Mouse (Mus musculus) C2C12 (cell line): ENCODE results near the gene Plin4. TPM values are rescaled to one million over a fixed set of nuclear protein-coding genes. Genes with fewer than 3 reads are reported as not detected.

Experiments used
- H3K27me3 ChIP-seq: one replicate; pipeline ENCODE4 v1.6.1; 2011; ENCODE audit not compliant: control insufficient read depth, insufficient read depth, insufficient read length
- H3K36me3 ChIP-seq: one replicate; pipeline ENCODE4 v1.6.1; 2011; ENCODE audit not compliant: control insufficient read depth, insufficient read depth
- H3K4me3 ChIP-seq: one replicate; pipeline ENCODE4 v1.5.1; 2011; ENCODE audit warnings: mild to moderate bottlenecking, control low read depth; ENCODE audit not compliant: poor library complexity, insufficient read depth, severe bottlenecking
- H3K79me2 ChIP-seq: one replicate; pipeline ENCODE4 v1.6.1; 2011; ENCODE audit not compliant: control insufficient read depth, insufficient read depth
- H3K79me3 ChIP-seq: one replicate; pipeline ENCODE4 v1.6.1; 2011; ENCODE audit warnings: low read depth, control low read depth
- H3ac ChIP-seq: one replicate; pipeline ENCODE3; 2011; ENCODE audit warnings: low read depth; ENCODE audit not compliant: control insufficient read depth, insufficient read length
- CEBPB ChIP-seq: IDR thresholded peaks from one replicate; pipeline ENCODE4 v1.6.1; 2011; ENCODE audit warnings: low read depth, mild to moderate bottlenecking, control low read depth, moderate library complexity
- CTCF ChIP-seq: IDR thresholded peaks from one replicate; pipeline ENCODE4 v1.5.1; 2011; ENCODE audit not compliant: control insufficient read depth, insufficient read depth, insufficient read length
- FOSL1 ChIP-seq: IDR thresholded peaks from one replicate; pipeline ENCODE4 v1.8.0; 2011; ENCODE audit warnings: mild to moderate bottlenecking, low read length; ENCODE audit not compliant: poor library complexity, insufficient read depth, severe bottlenecking
- MAX ChIP-seq: IDR thresholded peaks from one replicate; pipeline ENCODE4 v1.6.1; 2011; ENCODE audit warnings: mild to moderate bottlenecking, control low read depth
- MYOD1 ChIP-seq: IDR thresholded peaks from one replicate; pipeline ENCODE4 v1.6.1; 2011; ENCODE audit warnings: low read depth; ENCODE audit not compliant: control insufficient read depth, insufficient read length
- MYOG ChIP-seq: IDR thresholded peaks from one replicate; pipeline ENCODE4 v1.6.1; 2011; ENCODE audit not compliant: control insufficient read depth, insufficient read length; ENCODE audit errors: extremely low read depth
- USF1 ChIP-seq: IDR thresholded peaks from one replicate; pipeline ENCODE4 v1.6.1; 2011; ENCODE audit warnings: low read depth, mild to moderate bottlenecking, control low read depth, moderate library complexity
- polyA plus RNA-seq: library from polyadenylated mRNA; unstranded; fragments of >200 nt; fragmentation: generic; extraction: Trizol; gene quantifications from one replicate; pipeline ENCODE4 v1.2.1, GENCODE M21; 2012; ENCODE audit warnings: missing spikeins

Plin4 gene
- polyA plus RNA-seq, 1 experiment: 3.2 TPM

DNA sequence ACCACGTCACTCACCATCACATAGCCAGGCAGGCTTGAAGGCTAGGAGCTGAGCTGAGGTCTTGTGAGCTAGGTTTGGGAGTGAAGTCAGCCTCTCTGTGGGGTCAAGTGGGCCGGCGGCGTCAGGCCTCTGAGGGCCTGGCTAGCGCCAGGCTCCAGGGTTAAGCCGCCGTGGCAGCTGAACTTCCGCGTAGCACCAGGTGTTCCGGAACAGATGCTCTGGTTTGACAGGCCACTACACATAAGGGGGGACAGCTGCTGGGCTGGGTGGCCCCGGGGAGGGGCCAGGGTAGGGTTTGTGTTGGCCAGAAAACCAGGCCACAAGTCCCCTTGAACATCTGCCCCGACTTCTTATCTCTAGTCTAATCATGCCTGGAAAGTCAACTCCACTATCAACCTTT, 37.8 kb upstream of the Plin4 start:
- Histone ChIP-seq H3K79me2 (no peaks in the 10 kb centered on the region), H3K36me3 (no peaks in the 10 kb centered on the region), H3K27me3 (peaks cover 80% of the 10 kb centered on the region), H3K4me3 (no peak overlapping the region), H3K79me3 (no peaks in the 10 kb centered on the region), H3ac (no peak overlapping the region)
- no peak for TF ChIP-seq USF1
- TF ChIP-seq FOSL1: no peak
- no peak for TF ChIP-seq MYOD1
- TF ChIP-seq MYOG: no peak
- TF ChIP-seq CEBPB: no peak
- no peak for TF ChIP-seq MAX
- TF ChIP-seq CTCF: no peak

DNA sequence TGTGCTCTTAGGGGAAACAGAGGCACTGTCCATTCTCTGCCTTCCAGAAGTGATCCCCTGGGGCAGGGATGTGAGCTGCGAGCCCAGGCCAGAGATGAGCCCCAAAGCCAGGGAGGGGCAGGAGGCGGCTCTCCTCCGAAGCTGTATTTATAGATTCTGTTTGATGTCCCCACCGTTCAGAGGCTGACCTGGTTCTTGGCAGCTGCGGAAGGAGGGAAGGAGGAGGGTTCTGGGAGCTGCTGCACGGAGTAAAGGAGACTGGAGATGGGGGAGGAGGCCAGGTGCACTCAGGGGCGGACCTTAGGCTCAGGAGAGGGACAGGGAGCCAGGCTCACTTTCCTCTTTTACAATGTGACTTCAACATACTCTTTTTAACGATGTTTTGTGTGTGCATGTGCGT, 36.5 kb upstream of the Plin4 start:
- Histone ChIP-seq H3K79me3 (no peaks in the 10 kb centered on the region), H3K4me3 (no peak overlapping the region), H3K27me3 (peaks cover 91% of the 10 kb centered on the region), H3K79me2 (no peaks in the 10 kb centered on the region), H3ac (no peak overlapping the region), H3K36me3 (no peaks in the 10 kb centered on the region)
- TF ChIP-seq FOSL1: no peak
- no peak for TF ChIP-seq MAX
- TF ChIP-seq CEBPB: no peak
- no peak for TF ChIP-seq CTCF
- no peak for TF ChIP-seq MYOG

DNA sequence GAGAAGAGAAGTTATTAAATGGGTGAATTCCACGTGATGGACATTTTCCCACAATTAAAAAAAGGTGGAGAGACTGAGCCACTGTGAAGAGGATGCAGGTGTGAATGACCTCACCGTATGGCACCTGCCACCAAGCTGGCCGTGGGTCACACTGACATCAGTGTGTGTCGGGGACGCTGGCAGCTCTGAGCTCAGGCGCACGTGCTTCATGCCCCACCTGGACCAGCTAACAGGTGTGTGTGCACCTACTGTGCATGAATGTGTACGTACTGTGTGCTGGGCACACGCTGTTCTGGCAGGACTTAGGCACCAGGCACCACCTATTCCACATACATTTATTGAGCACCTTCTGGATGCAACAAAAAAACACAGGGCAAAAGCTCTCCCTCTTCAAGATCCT, 34.9 kb upstream of the Plin4 start:
- Histone ChIP-seq H3K79me2 (no peaks in the 10 kb centered on the region), H3K27me3 (peaks cover 96% of the 10 kb centered on the region), H3K79me3 (no peaks in the 10 kb centered on the region), H3K36me3 (no peaks in the 10 kb centered on the region), H3ac (no peak overlapping the region), H3K4me3 (no peak overlapping the region)
- TF ChIP-seq MAX: no peak
- TF ChIP-seq MYOD1: no peak
- no peak for TF ChIP-seq MYOG
- TF ChIP-seq USF1: no peak
- no peak for TF ChIP-seq CEBPB
- no peak for TF ChIP-seq FOSL1
- TF ChIP-seq CTCF: no peak

DNA sequence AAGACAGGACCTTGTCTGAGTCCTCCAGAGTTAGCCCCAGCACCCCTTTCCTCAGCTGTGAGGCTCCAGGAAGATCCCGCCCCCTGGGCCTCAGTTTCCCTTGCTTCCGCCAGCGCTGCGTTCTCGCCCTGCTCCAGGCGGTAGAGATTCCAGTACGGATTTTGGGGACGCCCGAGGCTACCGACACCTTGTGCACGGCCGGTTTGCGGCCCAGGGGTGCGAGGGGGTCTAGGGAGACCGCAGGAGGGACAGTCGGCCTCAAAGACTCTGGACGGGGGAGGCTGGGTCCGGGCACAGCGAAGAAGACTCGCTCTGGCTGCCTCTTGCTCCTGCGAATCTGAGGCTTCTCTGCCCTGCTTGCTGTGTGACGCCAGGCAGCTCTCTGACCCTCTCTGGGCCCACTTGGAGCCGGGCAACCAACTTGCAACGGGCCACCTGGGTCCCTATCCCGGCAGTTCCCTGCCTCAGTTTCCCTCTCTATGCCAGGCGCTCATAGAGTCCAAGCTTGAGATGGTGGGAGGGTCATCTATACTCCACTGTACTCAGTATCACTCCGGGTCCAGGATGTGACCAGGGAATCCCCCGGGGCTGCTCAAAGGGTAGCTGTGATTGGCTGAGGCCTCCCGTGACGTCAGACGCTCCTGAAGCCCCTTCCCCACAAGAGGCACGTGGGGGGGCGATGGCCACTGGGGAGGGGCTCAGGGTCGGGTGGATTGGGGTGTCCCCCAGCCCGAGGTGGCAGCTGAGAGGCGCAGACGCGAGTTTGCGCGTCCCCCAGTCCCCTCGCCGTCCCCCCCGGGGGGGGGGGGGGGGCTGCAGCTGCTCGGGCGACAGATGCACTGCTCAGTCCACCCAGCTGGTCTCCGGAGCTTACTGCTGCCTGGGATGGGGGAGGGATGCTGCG, 32.4 kb upstream of the Plin4 start:
- H3K79me3 ChIP-seq: no peaks in the 10 kb centered on the region
- no peak for TF ChIP-seq CEBPB
- no peak for TF ChIP-seq CTCF
- TF ChIP-seq MYOD1: no peak
- TF ChIP-seq USF1: no peak
- no peak for TF ChIP-seq MYOG
- no peak for TF ChIP-seq FOSL1
- TF ChIP-seq MAX: no peak
- no peaks in the 10 kb centered on the region for H3K79me2 ChIP-seq
- no peak overlapping the region for H3ac ChIP-seq
- H3K4me3 ChIP-seq: no peak overlapping the region
- H3K36me3 ChIP-seq: no peaks in the 10 kb centered on the region
- H3K27me3 ChIP-seq: peaks cover 91% of the 10 kb centered on the region

DNA sequence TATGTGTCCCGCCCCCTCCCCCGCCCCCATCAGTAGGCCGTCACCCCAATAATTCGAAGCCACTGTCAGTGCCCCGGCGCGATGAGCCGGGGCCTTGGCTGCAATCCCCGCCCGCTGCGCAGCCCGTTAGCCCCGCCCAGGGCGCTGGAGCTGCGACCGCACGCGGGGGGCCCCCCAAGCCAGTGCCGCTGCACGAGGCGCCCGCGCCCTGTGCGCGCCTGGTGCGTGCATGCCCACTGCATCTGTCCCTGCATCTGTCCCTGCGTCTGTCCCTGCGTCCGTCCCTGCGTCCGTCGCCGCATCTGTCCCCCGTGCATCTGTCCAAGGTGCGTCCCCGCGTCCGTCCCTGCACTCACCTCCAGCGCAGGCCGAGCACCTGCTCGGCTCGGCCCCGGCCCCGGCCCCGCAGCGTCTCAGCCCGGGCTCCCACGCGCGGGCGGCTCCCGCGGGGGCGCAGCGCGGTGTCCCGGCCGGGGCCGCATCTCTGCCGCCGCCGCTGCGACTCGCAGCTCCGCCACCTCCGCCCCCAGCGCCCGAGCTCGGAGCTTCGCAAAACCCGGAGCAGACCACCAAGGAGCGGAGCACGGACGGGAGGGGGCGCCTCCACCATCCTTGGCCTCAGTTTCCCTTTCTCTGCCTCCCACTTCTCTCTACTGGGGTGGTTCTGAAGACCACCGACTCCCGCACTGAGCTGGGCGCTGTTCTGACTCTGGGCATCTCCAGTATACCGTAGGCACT, 30.4 kb upstream of the Plin4 start, which contains the start of gene Sema6b:
TSS of gene Sema6b (minus strand) at position 486 of the 738 bp plus-strand sequence.
- peaks cover 74% of the 10 kb centered on the region for H3K27me3 ChIP-seq
- TF ChIP-seq MYOG: no peak
- no peak for TF ChIP-seq MYOD1
- no peak for TF ChIP-seq USF1
- TF ChIP-seq FOSL1: no peak
- TF ChIP-seq MAX: no peak
- H3K79me2 ChIP-seq: no peaks in the 10 kb centered on the region
- no peak within 1 kb of the TSS for H3K4me3 ChIP-seq
- H3K79me3 ChIP-seq: no peaks in the 10 kb centered on the region
- H3K36me3 ChIP-seq: no peaks in the 10 kb centered on the region
- H3ac ChIP-seq: peak within 1 kb of the TSS; percentile 36

DNA sequence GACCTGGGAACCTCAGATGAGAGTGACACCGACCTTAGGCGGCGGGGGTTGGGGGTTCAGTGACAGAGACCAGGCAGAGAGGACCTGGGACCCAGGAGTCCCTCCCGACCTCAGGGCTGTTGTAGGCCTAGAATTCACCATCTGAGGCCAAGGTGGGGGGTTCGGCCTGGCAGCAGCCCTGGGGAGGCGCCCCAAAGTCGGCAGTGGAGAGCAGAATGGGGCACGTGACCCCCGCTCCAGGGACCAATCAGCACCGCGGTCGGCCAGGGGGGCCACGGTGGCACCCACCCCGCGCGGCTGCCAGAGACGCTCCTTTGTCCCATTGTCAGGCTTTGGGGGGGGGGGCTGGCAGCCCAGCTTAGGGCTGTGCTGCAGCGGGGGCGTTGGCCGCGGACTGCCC, 29.8 kb upstream of the Plin4 start:
- no peak overlapping the region for H3K4me3 ChIP-seq
- no peaks in the 10 kb centered on the region for H3K36me3 ChIP-seq
- no peaks in the 10 kb centered on the region for H3K79me3 ChIP-seq
- no peak for TF ChIP-seq MYOG
- H3ac ChIP-seq: no peak overlapping the region
- H3K27me3 ChIP-seq: peaks cover 68% of the 10 kb centered on the region
- no peaks in the 10 kb centered on the region for H3K79me2 ChIP-seq
